Mouse (Mus musculus): ENCODE data around the gene Pyroxd2. TPM values are rescaled to one million over a fixed set of nuclear protein-coding genes. Genes with fewer than 3 reads are reported as not detected.

The Pyroxd2 gene
- polyA plus RNA-seq, 1 experiment from 2014 or later, result 1.5 TPM

DNA sequence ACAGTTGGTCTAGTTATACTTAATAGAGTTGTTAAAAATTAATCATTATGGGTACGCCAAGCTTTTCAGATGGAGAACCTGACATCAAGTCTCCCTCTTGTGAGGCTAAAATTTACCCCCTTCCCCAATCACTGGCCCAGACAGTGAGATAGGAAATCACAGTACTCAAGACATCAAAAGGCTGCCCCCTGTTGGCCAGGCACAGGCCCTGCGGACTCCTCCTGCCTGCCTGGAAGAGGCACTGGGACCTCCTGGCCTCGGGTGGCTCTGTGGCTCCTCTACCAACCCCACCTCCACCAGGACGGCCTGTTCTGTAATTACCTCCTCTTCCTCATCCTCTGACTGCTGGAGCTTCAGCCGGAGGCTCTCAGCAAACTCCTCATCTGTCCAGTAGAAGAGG lies 25.2 kb upstream of the Pyroxd2 start:
- no peak for ATAC-seq
- Histone ChIP-seq H3K27me3 (replicated peaks; ENCODE audit: control insufficient read depth, insufficient read depth, low read length) (no peaks in the 10 kb centered on the region), H3K36me3 (ENCODE audit: control insufficient read depth, insufficient read depth) (no peaks in the 10 kb centered on the region), H3K4me2 (ENCODE audit: low read length) (no peak overlapping the region), H3K9ac (replicated peaks; ENCODE audit: low read depth, low read length) (no peak overlapping the region), H3K9me3 (ENCODE audit: control insufficient read depth, low read length) (no peaks in the 10 kb centered on the region), H3K4me1 (replicated peaks; ENCODE audit: control insufficient read depth, insufficient read depth, low read length) (peaks cover 8% of the 10 kb centered on the region), H3K27ac (ENCODE audit: low read length) (no peak overlapping the region), H3K4me3 (replicated peaks; ENCODE audit: low read length) (no peak overlapping the region)
- WGBS, result 84% methylated on average over 5 of the region's 5 CpGs

DNA sequence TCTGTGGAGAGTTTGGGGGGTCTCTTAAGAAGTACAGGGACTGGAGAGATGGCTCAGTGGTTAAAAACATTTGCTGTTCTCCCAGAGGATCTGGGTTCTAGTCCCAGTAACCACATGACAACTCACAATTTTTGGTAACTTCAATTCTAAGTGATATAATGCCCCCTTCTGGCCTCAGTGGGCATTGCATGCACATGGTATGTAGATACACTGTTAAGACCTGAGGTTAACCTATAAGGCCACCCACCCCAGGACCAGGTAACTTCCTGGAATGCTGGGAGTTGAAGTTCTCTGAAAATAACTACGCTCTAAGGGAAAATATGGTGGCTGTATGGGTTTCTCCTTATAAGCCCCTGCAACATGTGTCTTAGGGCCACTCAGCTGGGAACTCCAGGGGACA lies 24.2 kb upstream of the Pyroxd2 start:
- Histone ChIP-seq H3K4me1 (replicated peaks; ENCODE audit: control insufficient read depth, insufficient read depth, low read length) (peaks cover 8% of the 10 kb centered on the region), H3K36me3 (ENCODE audit: control insufficient read depth, insufficient read depth) (no peaks in the 10 kb centered on the region), H3K27me3 (replicated peaks; ENCODE audit: control insufficient read depth, insufficient read depth, low read length) (no peaks in the 10 kb centered on the region), H3K9ac (replicated peaks; ENCODE audit: low read depth, low read length) (no peak overlapping the region), H3K9me3 (ENCODE audit: control insufficient read depth, low read length) (no peaks in the 10 kb centered on the region), H3K27ac (ENCODE audit: low read length) (no peak overlapping the region), H3K4me3 (replicated peaks; ENCODE audit: low read length) (no peak overlapping the region), H3K4me2 (ENCODE audit: low read length) (no peak overlapping the region)
- ATAC-seq, result no peak
- 100% methylated on average over 1 of the region's 1 CpGs for WGBS

DNA sequence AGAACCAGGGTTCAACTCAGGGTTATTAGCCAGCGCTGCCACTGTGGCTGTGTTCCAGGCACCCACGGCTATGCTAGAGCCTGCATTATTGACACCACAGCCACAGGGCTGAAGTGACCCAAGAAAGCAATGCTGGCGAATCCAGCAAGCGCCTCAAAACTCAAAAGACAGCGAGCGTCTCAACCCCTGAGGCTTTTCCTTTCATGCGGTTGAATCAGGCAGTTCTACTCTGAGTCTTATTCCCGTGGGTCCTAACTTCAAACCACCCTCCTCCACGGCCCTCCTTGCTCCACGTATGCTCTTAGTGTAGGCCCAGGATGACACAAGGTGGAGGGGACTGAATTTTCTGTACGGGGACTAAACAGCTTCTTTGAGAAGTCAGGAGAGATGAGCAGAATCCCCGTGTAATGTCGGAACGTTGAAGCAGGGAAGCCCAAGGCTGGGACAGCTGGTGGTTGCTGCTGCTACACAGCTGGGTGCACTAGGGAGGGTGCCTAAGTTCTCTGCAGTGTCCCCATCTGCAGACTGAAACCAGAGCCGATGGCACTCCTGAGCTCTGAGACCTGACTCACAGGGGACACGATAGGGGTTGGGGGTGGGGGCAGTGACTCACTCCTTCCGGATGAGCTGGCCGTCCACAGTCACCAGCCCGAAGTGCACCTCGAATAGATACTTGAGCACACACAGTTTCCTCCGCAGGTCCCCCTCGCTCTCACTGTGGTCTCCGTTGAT lies 17.7 kb upstream of the Pyroxd2 start:
- H3K9me3 ChIP-seq (ENCODE audit: control insufficient read depth, low read length), result no peaks in the 10 kb centered on the region
- H3K4me1 ChIP-seq (replicated peaks; ENCODE audit: control insufficient read depth, insufficient read depth, low read length), result no peaks in the 10 kb centered on the region
- no peak overlapping the region for H3K9ac ChIP-seq (replicated peaks; ENCODE audit: low read depth, low read length)
- 84% methylated on average over 23 of the region's 23 CpGs for WGBS
- no peak overlapping the region for H3K4me2 ChIP-seq (ENCODE audit: low read length)
- no peak overlapping the region for H3K27ac ChIP-seq (ENCODE audit: low read length)
- H3K36me3 ChIP-seq (ENCODE audit: control insufficient read depth, insufficient read depth), result no peaks in the 10 kb centered on the region; the same call in 1 of the 2 replicates
- no peak for ATAC-seq
- no peaks in the 10 kb centered on the region for H3K27me3 ChIP-seq (replicated peaks; ENCODE audit: control insufficient read depth, insufficient read depth, low read length)
- no peak overlapping the region for H3K4me3 ChIP-seq (replicated peaks; ENCODE audit: low read length)

DNA sequence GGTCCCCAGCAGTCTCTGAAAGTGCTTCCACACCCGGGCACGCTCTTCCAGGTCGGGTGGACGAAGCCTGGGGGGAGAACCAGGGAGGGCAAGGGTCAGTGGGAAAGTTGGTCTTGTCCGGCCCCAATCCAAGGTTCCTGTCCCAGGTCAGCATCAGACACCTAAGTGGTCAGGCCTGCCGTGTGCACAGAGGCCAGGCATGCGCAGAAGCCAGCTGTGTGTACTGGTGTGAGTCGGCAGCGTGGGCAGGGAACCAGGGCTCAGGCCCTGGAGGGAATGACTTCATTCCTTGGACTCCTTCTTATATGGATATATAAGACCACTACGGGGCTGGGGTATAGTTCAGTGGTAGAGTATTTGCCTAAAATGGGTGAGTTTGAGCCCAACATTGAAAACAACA lies 17.1 kb upstream of the Pyroxd2 start:
- Histone ChIP-seq H3K9me3 (ENCODE audit: control insufficient read depth, low read length) (no peaks in the 10 kb centered on the region), H3K27me3 (replicated peaks; ENCODE audit: control insufficient read depth, insufficient read depth, low read length) (no peaks in the 10 kb centered on the region), H3K27ac (ENCODE audit: low read length) (no peak overlapping the region), H3K4me1 (replicated peaks; ENCODE audit: control insufficient read depth, insufficient read depth, low read length) (no peaks in the 10 kb centered on the region), H3K9ac (replicated peaks; ENCODE audit: low read depth, low read length) (no peak overlapping the region), H3K4me3 (replicated peaks; ENCODE audit: low read length) (no peak overlapping the region), H3K36me3 (ENCODE audit: control insufficient read depth, insufficient read depth) (no peaks in the 10 kb centered on the region; the same call in 1 of the 2 replicates), H3K4me2 (ENCODE audit: low read length) (no peak overlapping the region)
- WGBS, result 95% methylated on average over 10 of the region's 10 CpGs
- no peak for ATAC-seq

DNA sequence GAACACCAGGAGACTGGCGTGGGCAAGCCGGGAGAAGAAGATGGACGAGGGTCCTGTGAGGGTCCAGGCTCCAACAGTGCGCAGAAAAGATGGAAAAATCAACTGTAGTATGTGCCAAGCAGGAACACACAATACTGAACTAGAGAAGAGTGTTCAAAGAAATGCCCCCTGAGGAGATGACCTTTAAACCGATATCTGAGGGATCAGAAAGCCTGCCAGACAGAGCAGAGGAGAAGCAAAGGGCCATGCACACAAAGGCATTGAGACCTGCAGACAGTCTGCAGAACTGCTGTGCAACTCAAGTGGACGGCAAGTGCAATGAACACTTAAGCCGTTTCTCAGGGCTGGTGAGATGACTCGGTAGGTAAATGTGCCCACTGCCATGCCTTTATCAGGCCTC lies 14.8 kb upstream of the Pyroxd2 start:
- no peaks in the 10 kb centered on the region; the same call in 1 of the 2 replicates for H3K36me3 ChIP-seq (ENCODE audit: control insufficient read depth, insufficient read depth)
- H3K4me1 ChIP-seq (replicated peaks; ENCODE audit: control insufficient read depth, insufficient read depth, low read length), result no peaks in the 10 kb centered on the region
- H3K4me2 ChIP-seq (ENCODE audit: low read length), result no peak overlapping the region
- no peak for ATAC-seq
- H3K9ac ChIP-seq (replicated peaks; ENCODE audit: low read depth, low read length), result no peak overlapping the region
- no peaks in the 10 kb centered on the region for H3K27me3 ChIP-seq (replicated peaks; ENCODE audit: control insufficient read depth, insufficient read depth, low read length)
- H3K9me3 ChIP-seq (ENCODE audit: control insufficient read depth, low read length), result no peaks in the 10 kb centered on the region
- 73% methylated on average over 8 of the region's 8 CpGs for WGBS
- no peak overlapping the region for H3K4me3 ChIP-seq (replicated peaks; ENCODE audit: low read length)
- no peak overlapping the region for H3K27ac ChIP-seq (ENCODE audit: low read length)

DNA sequence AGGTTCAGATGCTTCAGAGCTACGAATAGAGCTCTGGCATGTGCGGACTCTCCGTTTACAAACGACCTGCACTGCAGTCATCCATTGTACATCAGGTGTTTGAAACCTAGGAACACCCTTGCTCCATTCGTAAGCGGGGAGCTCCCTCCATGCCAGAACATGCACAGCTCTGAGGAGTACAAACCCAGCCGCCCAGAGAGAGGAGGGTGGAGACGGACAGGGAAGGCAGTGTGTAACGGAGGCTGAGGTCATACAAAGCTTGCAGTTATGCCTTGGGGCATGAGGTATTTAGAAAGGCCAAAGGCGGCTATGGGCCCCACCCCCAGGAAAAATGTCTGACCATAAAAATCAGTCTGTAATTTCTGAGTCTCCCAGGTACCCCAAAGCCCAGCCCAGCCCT lies 11.8 kb upstream of the Pyroxd2 start:
- ATAC-seq, result no peak
- no peaks in the 10 kb centered on the region for H3K27me3 ChIP-seq (replicated peaks; ENCODE audit: control insufficient read depth, insufficient read depth, low read length)
- WGBS, result 64% methylated on average over 10 of the region's 10 CpGs
- H3K9me3 ChIP-seq (ENCODE audit: control insufficient read depth, low read length), result no peaks in the 10 kb centered on the region
- no peaks in the 10 kb centered on the region for H3K36me3 ChIP-seq (ENCODE audit: control insufficient read depth, insufficient read depth)
- no peak overlapping the region for H3K27ac ChIP-seq (ENCODE audit: low read length)
- no peak overlapping the region for H3K4me2 ChIP-seq (ENCODE audit: low read length)
- no peaks in the 10 kb centered on the region for H3K4me1 ChIP-seq (replicated peaks; ENCODE audit: control insufficient read depth, insufficient read depth, low read length)
- H3K4me3 ChIP-seq (replicated peaks; ENCODE audit: low read length), result no peak overlapping the region
- H3K9ac ChIP-seq (replicated peaks; ENCODE audit: low read depth, low read length), result no peak overlapping the region

DNA sequence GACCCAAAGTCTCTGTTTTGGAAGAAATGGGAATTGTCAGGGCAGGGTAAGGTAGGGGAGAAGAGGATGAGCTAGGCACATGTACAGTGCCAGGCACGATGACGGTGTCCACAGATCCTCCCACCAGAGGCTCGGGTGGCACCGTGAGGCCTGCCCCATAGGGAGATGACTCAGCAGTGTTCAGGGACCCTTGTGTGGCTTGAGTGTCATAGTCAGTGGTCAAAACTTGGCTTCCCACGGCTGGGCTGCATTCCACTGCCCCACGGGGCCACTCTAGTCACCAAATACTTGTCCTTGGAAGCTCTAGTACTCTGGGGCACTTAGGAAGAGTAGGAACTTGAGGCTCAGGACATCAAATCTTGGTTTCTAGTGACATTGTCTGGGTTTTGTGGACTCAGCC lies 4.1 kb upstream of the Pyroxd2 start:
- no peak overlapping the region for H3K4me3 ChIP-seq (replicated peaks; ENCODE audit: low read length)
- no peak overlapping the region for H3K4me2 ChIP-seq (ENCODE audit: low read length)
- no peak for ATAC-seq
- H3K9ac ChIP-seq (replicated peaks; ENCODE audit: low read depth, low read length), result no peak overlapping the region
- 94% methylated on average over 6 of the region's 6 CpGs for WGBS
- H3K27me3 ChIP-seq (replicated peaks; ENCODE audit: control insufficient read depth, insufficient read depth, low read length), result no peaks in the 10 kb centered on the region
- H3K9me3 ChIP-seq (ENCODE audit: control insufficient read depth, low read length), result no peaks in the 10 kb centered on the region
- peaks cover 17% of the 10 kb centered on the region for H3K4me1 ChIP-seq (replicated peaks; ENCODE audit: control insufficient read depth, insufficient read depth, low read length)
- H3K27ac ChIP-seq (ENCODE audit: low read length), result no peak overlapping the region
- no peaks in the 10 kb centered on the region for H3K36me3 ChIP-seq (ENCODE audit: control insufficient read depth, insufficient read depth)

DNA sequence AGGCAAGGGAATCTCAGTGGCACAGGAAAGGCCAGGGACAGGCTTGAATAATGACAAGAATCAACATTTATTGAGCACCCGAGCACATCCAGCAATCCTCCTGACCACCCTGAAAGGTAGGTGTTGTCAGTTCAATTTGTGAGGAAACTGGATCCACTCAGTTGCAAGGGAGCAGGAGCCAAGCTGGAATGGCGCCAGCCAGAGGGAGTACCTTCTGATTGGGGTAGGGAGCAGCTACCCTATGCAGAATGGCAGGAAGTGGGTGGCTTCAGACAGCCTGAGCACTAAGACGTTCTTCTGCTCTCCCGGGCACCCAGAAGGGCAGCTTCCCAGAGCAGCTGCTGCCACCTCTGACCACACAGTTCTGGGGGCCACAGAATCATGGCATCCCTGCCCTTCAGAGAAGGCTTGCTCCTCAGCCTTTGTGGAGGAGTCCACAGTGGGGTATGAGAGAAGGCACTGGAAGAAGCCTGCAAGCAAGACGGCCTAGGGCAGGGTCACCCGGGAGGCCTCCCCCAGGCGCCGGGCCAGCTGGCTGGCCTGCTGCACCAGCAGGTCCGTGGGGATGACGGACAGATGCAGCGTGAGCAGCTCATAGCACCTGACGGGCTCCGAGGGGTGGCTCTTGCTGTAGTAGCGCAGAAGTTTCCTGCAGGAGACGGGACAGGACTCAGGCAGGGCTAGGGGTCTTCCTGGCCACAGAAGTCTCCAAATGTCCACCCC lies 2.7 kb upstream of the Pyroxd2 start:
- H3K4me2 ChIP-seq (ENCODE audit: low read length), result no peak overlapping the region
- H3K9me3 ChIP-seq (ENCODE audit: control insufficient read depth, low read length), result no peaks in the 10 kb centered on the region
- H3K4me3 ChIP-seq (replicated peaks; ENCODE audit: low read length), result no peak overlapping the region
- H3K4me1 ChIP-seq (replicated peaks; ENCODE audit: control insufficient read depth, insufficient read depth, low read length), result peaks cover 17% of the 10 kb centered on the region
- no peaks in the 10 kb centered on the region for H3K36me3 ChIP-seq (ENCODE audit: control insufficient read depth, insufficient read depth)
- no peak overlapping the region for H3K27ac ChIP-seq (ENCODE audit: low read length)
- 65% methylated on average over 15 of the region's 15 CpGs for whole genome bisulfite sequencing
- ATAC-seq, result no peak
- H3K9ac ChIP-seq (replicated peaks; ENCODE audit: low read depth, low read length), result no peak overlapping the region
- H3K27me3 ChIP-seq (replicated peaks; ENCODE audit: control insufficient read depth, insufficient read depth, low read length), result no peaks in the 10 kb centered on the region

DNA sequence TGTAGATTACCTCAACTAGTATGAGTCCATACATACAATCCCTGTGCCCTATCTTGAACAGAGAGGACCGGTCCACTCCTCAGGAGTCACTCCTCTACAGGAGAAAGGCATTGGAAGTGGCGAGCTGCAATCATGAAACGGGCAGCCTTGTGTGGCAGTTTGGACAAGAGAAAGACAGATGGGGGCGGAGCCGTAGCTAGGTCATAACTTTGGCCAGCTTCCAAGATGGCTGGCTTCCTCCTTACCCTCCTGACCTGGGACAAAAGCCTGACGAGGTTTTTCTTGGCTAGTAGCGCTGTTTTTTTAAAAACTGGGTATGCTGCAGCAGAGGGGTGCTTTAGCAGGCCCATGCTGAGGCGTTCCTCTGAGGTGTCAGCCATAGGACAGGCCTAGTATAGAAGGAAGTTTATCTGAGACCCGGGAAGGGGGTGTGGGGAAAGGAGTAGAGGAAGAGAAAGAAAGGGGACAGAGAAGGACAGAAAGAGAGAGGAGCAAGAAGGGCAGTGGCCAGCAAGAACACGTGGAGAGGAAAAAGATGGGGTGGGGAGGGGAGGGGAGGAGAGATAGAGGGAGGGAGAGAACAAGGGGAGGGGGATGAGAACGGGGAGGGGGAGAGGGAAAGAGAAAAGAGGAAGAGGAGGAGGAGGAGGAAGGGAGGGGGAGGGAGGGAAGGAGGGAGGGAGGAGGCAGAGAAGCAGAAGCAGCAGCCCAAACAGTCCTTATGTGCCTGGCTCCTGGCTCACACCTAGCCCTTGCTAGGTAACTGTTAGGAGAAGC lies 754 bp upstream of the Pyroxd2 start:
- 20% methylated on average over 11 of the region's 11 CpGs for WGBS
- Histone ChIP-seq H3K4me1 (replicated peaks; ENCODE audit: control insufficient read depth, insufficient read depth, low read length) (peaks cover 17% of the 10 kb centered on the region), H3K4me3 (replicated peaks; ENCODE audit: low read length) (no peak overlapping the region), H3K27me3 (replicated peaks; ENCODE audit: control insufficient read depth, insufficient read depth, low read length) (no peaks in the 10 kb centered on the region), H3K9me3 (ENCODE audit: control insufficient read depth, low read length) (no peaks in the 10 kb centered on the region), H3K36me3 (ENCODE audit: control insufficient read depth, insufficient read depth) (no peaks in the 10 kb centered on the region), H3K9ac (replicated peaks; ENCODE audit: low read depth, low read length) (no peak overlapping the region), H3K27ac (ENCODE audit: low read length) (no peak overlapping the region), H3K4me2 (ENCODE audit: low read length) (peak overlapping the region; percentile 77; the same call in 1 of the 2 replicates)
- ATAC-seq, result peak; percentile 34
